Comparison of ENCODE assay signal across 25 mouse cellular contexts in the genomic region with DNA sequence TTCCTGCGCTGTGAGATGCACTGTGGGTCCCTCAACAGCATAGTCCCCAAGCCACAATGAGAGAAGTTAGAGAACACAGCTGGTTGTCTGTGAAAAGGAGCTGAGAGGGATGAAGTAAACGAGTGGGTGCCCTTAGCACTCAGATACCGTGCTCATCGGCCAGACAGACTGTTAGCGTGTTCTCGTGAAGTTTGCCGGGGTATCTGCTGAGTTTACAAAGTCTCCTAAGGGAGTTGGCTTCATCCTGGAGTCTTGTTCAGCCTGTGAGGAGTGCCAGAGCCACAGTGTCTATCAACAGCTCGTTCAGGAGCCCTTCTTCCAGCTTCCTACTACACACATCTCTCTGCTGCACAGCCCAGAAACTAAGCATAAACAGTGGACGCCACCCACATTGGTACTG. TPM values are rescaled to one million over a fixed set of nuclear protein-coding genes. Genes with fewer than 3 reads are reported as not detected.
A peak's percentile ranks its signal among the peaks of the same experiment; 100 is the strongest.
DNase-seq lines count a peak whose midpoint lies in the region; ATAC-seq and TF ChIP-seq lines count a peak whose summit lies in the region.
"Had no signal": no experiment of that assay in that cellular context is flagged by ENCODE, and none has a peak within 500 bp of the region (broad histone marks: within the 10 kb centered on the region; RNA-seq: fewer than 3 reads in every experiment).

No protein-coding gene starts in this region.

- H3K9ac ChIP-seq in intestine, embryonic 14.5 days (ENCODE audit: low read length) = no peak overlapping the region
- no peak overlapping the region for H3K9ac ChIP-seq in intestine, postnatal 0 days (ENCODE audit: low read depth, low read length)
- no peak overlapping the region for H3K9ac ChIP-seq in lung, postnatal 0 days (replicated peaks; ENCODE audit: low read depth)
- H3K9ac ChIP-seq: embryonic facial prominence, embryonic 13.5 days; forebrain, embryonic 12.5 days; hindbrain, embryonic 14.5 days; liver, postnatal 0 days had no signal

- no peak overlapping the region for H3K4me3 ChIP-seq in intestine, embryonic 14.5 days (ENCODE audit: low read depth, low read length)
- no peak overlapping the region for H3K4me3 ChIP-seq in intestine, postnatal 0 days (ENCODE audit: low read depth, low read length)
- H3K4me3 ChIP-seq in lung, postnatal 0 days (ENCODE audit: low read depth, low read length) = no peak overlapping the region
- no peak overlapping the region for H3K4me3 ChIP-seq in lung, adult 2 months (replicated peaks; ENCODE audit: extremely low read depth, low read depth, low read length)
- H3K4me3 ChIP-seq: embryonic facial prominence, embryonic 13.5 days; erythroblast, embryonic 14.5 days; forebrain, embryonic 12.5 days; gastrocnemius, adult 2 months had no signal

- no peaks in the 10 kb centered on the region for H3K27me3 ChIP-seq in intestine, embryonic 14.5 days (replicated peaks; ENCODE audit: control insufficient read depth, insufficient read depth, low read length)
- no peaks in the 10 kb centered on the region for H3K27me3 ChIP-seq in intestine, postnatal 0 days (replicated peaks; ENCODE audit: control insufficient read depth, insufficient read depth, low read length)
- H3K27me3 ChIP-seq in lung, postnatal 0 days (replicated peaks; ENCODE audit: insufficient read depth, low read length) = no peaks in the 10 kb centered on the region
- H3K27me3 ChIP-seq: embryonic facial prominence, embryonic 13.5 days; forebrain, embryonic 12.5 days had no signal

- no peak for TF ChIP-seq POLR2A in lung, adult 2 months (IDR thresholded peaks at IDR 0.05; ENCODE audit: borderline replicate concordance, extremely low read depth, low read depth, low read length)

- whole genome bisulfite sequencing in intestine, embryonic 14.5 days = 48% methylated on average over 9 of the region's 9 CpGs
- 62% methylated on average over 9 of the region's 9 CpGs for WGBS in intestine, postnatal 0 days
- 59% methylated on average over 9 of the region's 9 CpGs for WGBS in lung, postnatal 0 days
- WGBS in lung, adult 2 months = 60% methylated on average over 9 of the region's 9 CpGs

- H3K27ac ChIP-seq in intestine, embryonic 14.5 days (ENCODE audit: low read depth) = peak overlapping the region; percentile 33; the same call in 1 of the 2 replicates
- H3K27ac ChIP-seq in intestine, postnatal 0 days (ENCODE audit: low read depth, low read length) = no peak overlapping the region
- H3K27ac ChIP-seq in lung, postnatal 0 days (ENCODE audit: low read length) = no peak overlapping the region
- H3K27ac ChIP-seq: embryonic facial prominence, embryonic 13.5 days; forebrain, embryonic 12.5 days; gastrocnemius, adult 2 months; hindbrain, embryonic 14.5 days; kidney, postnatal 0 days had no signal

- ATAC-seq in frontal cortex, adult (ENCODE audit: low TSS enrichment) = peak; percentile 21; the same call in 1 of the 2 replicates
- ATAC-seq in intestine, embryonic 14.5 days (replicated peaks; ENCODE audit: low FRiP score, low TSS enrichment, low read depth) = no peak
- ATAC-seq in intestine, postnatal 0 days = no peak
- ATAC-seq in lung, postnatal 0 days = peak; percentile 23
- ATAC-seq: liver, postnatal 0 days had no signal

- H3K4me1 ChIP-seq in intestine, embryonic 14.5 days (replicated peaks; ENCODE audit: control insufficient read depth, insufficient read depth, low read length) = no peaks in the 10 kb centered on the region
- H3K4me1 ChIP-seq in intestine, postnatal 0 days (replicated peaks; ENCODE audit: control insufficient read depth, insufficient read depth, low read length) = no peaks in the 10 kb centered on the region
- no peaks in the 10 kb centered on the region for H3K4me1 ChIP-seq in lung, postnatal 0 days (ENCODE audit: insufficient read depth, low read depth, low read length)
- no peaks in the 10 kb centered on the region for H3K4me1 ChIP-seq in lung, adult 2 months (ENCODE audit: control insufficient read depth, insufficient read depth, low read length)
- H3K4me1 ChIP-seq: embryonic facial prominence, embryonic 13.5 days; forebrain, embryonic 12.5 days had no signal

- no peak for TF ChIP-seq EP300 in lung, postnatal 0 days (IDR thresholded peaks at IDR 0.05)

- no peak for TF ChIP-seq CTCF in intestine, postnatal 0 days (IDR thresholded peaks at IDR 0.05; ENCODE audit: low read depth)
- TF ChIP-seq CTCF in lung, postnatal 0 days (IDR thresholded peaks at IDR 0.05) = no peak
- no peak for TF ChIP-seq CTCF in lung, adult 2 months (IDR thresholded peaks at IDR 0.05; ENCODE audit: insufficient read depth, low read length)

- H3K36me3 ChIP-seq in intestine, embryonic 14.5 days (ENCODE audit: control insufficient read depth, insufficient read depth, low read length) = no peaks in the 10 kb centered on the region
- H3K36me3 ChIP-seq in intestine, postnatal 0 days (ENCODE audit: control insufficient read depth, insufficient read depth) = no peaks in the 10 kb centered on the region
- no peaks in the 10 kb centered on the region for H3K36me3 ChIP-seq in lung, postnatal 0 days (ENCODE audit: insufficient read depth, low read length)

- DNase-seq in frontal cortex, postnatal 25 days (ENCODE audit: low spot score in 2 of 2) = no peak
- no peak for DNase-seq in intestine, embryonic 14.5 days (ENCODE audit: low spot score)
- DNase-seq in lung, postnatal 0 days (ENCODE audit: low spot score) = peak; percentile 33
- no peak for DNase-seq in lung, adult 2 months
- DNase-seq in ovary, postnatal 10 days (ENCODE audit: low spot score) = no peak
- DNase-seq in c-Kit-positive CD71-positive TER-119-positive erythroid progenitor cells, embryonic 14.5 days (ENCODE audit: low spot score) = no peak
- DNase-seq: adrenal gland, postnatal 10 days; cerebellum, adult 8-10 months; cerebellum, postnatal 36 days; embryo, embryonic 11 days; gastrocnemius, adult 2 months; heart, postnatal 14 days; kidney, adult 18-20 months; liver, postnatal 0 days; right cerebral cortex, adult 18-20 months; right cerebral cortex, postnatal 4 days had no signal

- no peaks in the 10 kb centered on the region for H3K9me3 ChIP-seq in intestine, embryonic 14.5 days (ENCODE audit: control insufficient read depth, low read length)
- no peaks in the 10 kb centered on the region for H3K9me3 ChIP-seq in intestine, postnatal 0 days (ENCODE audit: control insufficient read depth)
- H3K9me3 ChIP-seq in lung, postnatal 0 days (ENCODE audit: low read length) = no peaks in the 10 kb centered on the region
- H3K9me3 ChIP-seq: forebrain, embryonic 12.5 days had no signal

- no peak overlapping the region for H3K4me2 ChIP-seq in intestine, embryonic 14.5 days (ENCODE audit: low read length)
- no peak overlapping the region for H3K4me2 ChIP-seq in intestine, postnatal 0 days (replicated peaks; ENCODE audit: low read depth)
- no peak overlapping the region; the same call in 1 of the 2 replicates for H3K4me2 ChIP-seq in lung, postnatal 0 days (replicated peaks; ENCODE audit: low read depth, low read length)
- H3K4me2 ChIP-seq: embryonic facial prominence, embryonic 13.5 days; forebrain, embryonic 12.5 days; heart, embryonic 11.5 days; hindbrain, embryonic 14.5 days; liver, embryonic 11.5 days had no signal

RNA-seq across cellular contexts. Expression of a gene that starts 16.8 kb away (rescaled TPM):
- 7.1 and 8.5 TPM in 2 replicates for polyA plus RNA-seq in intestine, embryonic 14.5 days (2014; fragmentation: Nextera tagmentation; extraction: Ambion mirVana)
- polyA plus RNA-seq in intestine, postnatal 0 days (2015; fragmentation: Nextera tagmentation; extraction: Ambion mirVana) = 7.5 and 8.1 TPM in 2 replicates
- 4.9 and 5.3 TPM in 2 replicates for polyA plus RNA-seq in lung, postnatal 0 days (2015; fragmentation: Nextera tagmentation; extraction: Ambion mirVana)
- 17.1 and 17.6 TPM in 2 replicates for polyA plus RNA-seq in lung, adult 2 months (2012; rRNA removed)

RNA-seq across cellular contexts. Expression of a gene that starts 33.7 kb away (rescaled TPM):
- 7.9 and 9.7 TPM in 2 replicates for polyA plus RNA-seq in intestine, embryonic 14.5 days (2014; fragmentation: Nextera tagmentation; extraction: Ambion mirVana)
- 1.3 and 1.5 TPM in 2 replicates for polyA plus RNA-seq in intestine, postnatal 0 days (2015; fragmentation: Nextera tagmentation; extraction: Ambion mirVana)
- polyA plus RNA-seq in lung, postnatal 0 days (2015; fragmentation: Nextera tagmentation; extraction: Ambion mirVana) = 2.2 TPM in 2 replicates
- polyA plus RNA-seq in lung, adult 2 months (2012; rRNA removed) = 6.5 and 8.8 TPM in 2 replicates

Comparison
In these comparisons a context has a peak if more than half of its experiments do, and no peak if none do; other contexts are left out.
1. ATAC-seq: peak in frontal cortex, adult (single experiment) and lung, postnatal 0 days (single experiment); none in intestine, embryonic 14.5 days (single experiment) and intestine, postnatal 0 days (single experiment).